In the genomic region with DNA sequence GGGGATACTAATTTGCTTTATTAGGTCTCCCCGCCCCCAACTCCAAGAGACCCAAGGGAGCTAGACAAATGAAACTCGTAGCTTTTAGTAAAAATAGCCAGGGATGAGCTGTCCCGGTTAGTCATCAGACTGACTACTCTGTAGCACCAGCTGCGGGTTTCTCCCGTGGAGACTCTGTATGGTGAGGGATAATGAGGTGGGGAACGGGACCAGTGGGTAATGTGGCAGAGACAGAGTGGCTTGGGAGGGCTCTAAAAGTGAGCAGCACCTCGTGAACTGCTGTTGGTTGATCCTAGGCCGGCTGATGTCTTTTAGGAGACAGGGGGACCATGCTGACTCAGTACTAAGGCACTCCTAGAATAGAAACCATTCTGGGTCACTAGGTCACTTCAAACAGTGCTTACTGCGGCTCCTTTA, we compare ENCODE assay signal across 20 mouse cellular contexts. TPM values are rescaled to one million over a fixed set of nuclear protein-coding genes. Genes with fewer than 3 reads are reported as not detected.
A peak's percentile ranks its signal among the peaks of the same experiment; 100 is the strongest.
DNase-seq lines count a peak whose midpoint lies in the region; ATAC-seq and TF ChIP-seq lines count a peak whose summit lies in the region.
"Had no signal": no experiment of that assay in that cellular context is flagged by ENCODE, and none has a peak within 500 bp of the region (broad histone marks: within the 10 kb centered on the region; RNA-seq: fewer than 3 reads in every experiment).

No protein-coding gene starts in this region.

- H3K36me3 ChIP-seq in hindbrain, embryonic 15.5 days = no peaks in the 10 kb centered on the region
- H3K36me3 ChIP-seq in hindbrain, embryonic 10.5 days = no peaks in the 10 kb centered on the region
- no peaks in the 10 kb centered on the region for H3K36me3 ChIP-seq in midbrain, postnatal 0 days (ENCODE audit: insufficient read depth, low read length)
- H3K36me3 ChIP-seq in midbrain, embryonic 13.5 days = no peaks in the 10 kb centered on the region
- no peaks in the 10 kb centered on the region for H3K36me3 ChIP-seq in macrophage (ENCODE audit: inconsistent target)
- H3K36me3 ChIP-seq in heart, embryonic 10.5 days = no peaks in the 10 kb centered on the region
- H3K36me3 ChIP-seq: embryonic facial prominence, embryonic 13.5 days; limb, embryonic 12.5 days; liver, embryonic 13.5 days; midbrain, embryonic 10.5 days had no signal

- H3K9me3 ChIP-seq in hindbrain, embryonic 15.5 days = no peaks in the 10 kb centered on the region
- H3K9me3 ChIP-seq in hindbrain, embryonic 10.5 days = no peaks in the 10 kb centered on the region
- no peaks in the 10 kb centered on the region for H3K9me3 ChIP-seq in midbrain, postnatal 0 days (ENCODE audit: low read length)
- no peaks in the 10 kb centered on the region for H3K9me3 ChIP-seq in midbrain, embryonic 13.5 days
- no peaks in the 10 kb centered on the region for H3K9me3 ChIP-seq in heart, embryonic 10.5 days
- H3K9me3 ChIP-seq: embryonic facial prominence, embryonic 13.5 days; limb, embryonic 12.5 days; liver, embryonic 13.5 days; midbrain, embryonic 10.5 days had no signal

- no peaks in the 10 kb centered on the region for H3K79me2 ChIP-seq in macrophage (ENCODE audit: inconsistent target)

- no peak overlapping the region for H3K4me3 ChIP-seq in hindbrain, embryonic 15.5 days
- no peak overlapping the region for H3K4me3 ChIP-seq in hindbrain, embryonic 10.5 days
- H3K4me3 ChIP-seq in midbrain, postnatal 0 days (ENCODE audit: low read depth, low read length) = no peak overlapping the region
- H3K4me3 ChIP-seq in midbrain, embryonic 13.5 days (replicated peaks) = no peak overlapping the region
- no peak overlapping the region for H3K4me3 ChIP-seq in macrophage (ENCODE audit: inconsistent target)
- no peak overlapping the region for H3K4me3 ChIP-seq in heart, embryonic 10.5 days
- H3K4me3 ChIP-seq: embryonic facial prominence, embryonic 13.5 days; heart, adult 2 months; limb, embryonic 12.5 days; liver, embryonic 13.5 days; midbrain, embryonic 10.5 days had no signal

- no peak overlapping the region for H3K9ac ChIP-seq in hindbrain, embryonic 15.5 days
- H3K9ac ChIP-seq in midbrain, postnatal 0 days (replicated peaks; ENCODE audit: low read length, poor library complexity, severe bottlenecking) = no peak overlapping the region
- no peak overlapping the region for H3K9ac ChIP-seq in midbrain, embryonic 13.5 days (replicated peaks)
- H3K9ac ChIP-seq: embryonic facial prominence, embryonic 13.5 days; forebrain, postnatal 0 days; limb, embryonic 12.5 days; liver, embryonic 13.5 days had no signal

- WGBS in hindbrain, embryonic 15.5 days = 53% methylated on average over 9 of the region's 9 CpGs
- 80% methylated on average over 9 of the region's 9 CpGs for WGBS in hindbrain, embryonic 10.5 days
- 72% methylated on average over 9 of the region's 9 CpGs for WGBS in midbrain, postnatal 0 days
- 71% methylated on average over 9 of the region's 9 CpGs for WGBS in midbrain, embryonic 13.5 days
- 39% methylated on average over 9 of the region's 9 CpGs for WGBS in macrophage (ENCODE audit: missing documents)
- WGBS in heart, embryonic 10.5 days = 63% methylated on average over 9 of the region's 9 CpGs

- no peak overlapping the region for H3K4me2 ChIP-seq in hindbrain, embryonic 15.5 days
- H3K4me2 ChIP-seq in midbrain, postnatal 0 days (ENCODE audit: low read depth, low read length, poor library complexity, severe bottlenecking) = no peak overlapping the region
- H3K4me2 ChIP-seq in midbrain, embryonic 13.5 days (replicated peaks) = no peak overlapping the region
- H3K4me2 ChIP-seq: embryonic facial prominence, embryonic 13.5 days; limb, embryonic 12.5 days; liver, embryonic 13.5 days had no signal

- ATAC-seq in hindbrain, embryonic 15.5 days (ENCODE audit: low FRiP score, low read depth) = peak; percentile 27; the same call in 1 of the 2 replicates
- ATAC-seq in midbrain, postnatal 0 days (ENCODE audit: low FRiP score) = no peak
- no peak for ATAC-seq in midbrain, embryonic 13.5 days
- ATAC-seq: activated CD4-positive, CD25-positive, alpha-beta regulatory T cell, adult 4 months; forebrain, postnatal 0 days had no signal

- H3K27me3 ChIP-seq in hindbrain, embryonic 15.5 days = no peaks in the 10 kb centered on the region
- H3K27me3 ChIP-seq in hindbrain, embryonic 10.5 days (ENCODE audit: insufficient read depth, poor library complexity, severe bottlenecking) = no peaks in the 10 kb centered on the region
- no peaks in the 10 kb centered on the region for H3K27me3 ChIP-seq in midbrain, postnatal 0 days (ENCODE audit: insufficient read depth, low read length)
- H3K27me3 ChIP-seq in midbrain, embryonic 13.5 days = no peaks in the 10 kb centered on the region
- peaks cover 43% of the 10 kb centered on the region for H3K27me3 ChIP-seq in heart, embryonic 10.5 days (ENCODE audit: insufficient read depth, poor library complexity, severe bottlenecking)
- H3K27me3 ChIP-seq: embryonic facial prominence, embryonic 13.5 days; limb, embryonic 12.5 days; liver, embryonic 13.5 days had no signal

- no peak overlapping the region for H3K27ac ChIP-seq in hindbrain, embryonic 15.5 days (replicated peaks)
- no peak overlapping the region for H3K27ac ChIP-seq in hindbrain, embryonic 10.5 days
- H3K27ac ChIP-seq in midbrain, postnatal 0 days (ENCODE audit: low read depth, low read length) = no peak overlapping the region
- H3K27ac ChIP-seq in midbrain, embryonic 13.5 days = no peak overlapping the region
- peak overlapping the region; percentile 82 for H3K27ac ChIP-seq in macrophage
- H3K27ac ChIP-seq in heart, embryonic 10.5 days = no peak overlapping the region
- H3K27ac ChIP-seq: embryonic facial prominence, embryonic 13.5 days; heart, adult 2 months; limb, embryonic 12.5 days; liver, embryonic 13.5 days; midbrain, embryonic 10.5 days had no signal

- H3K4me1 ChIP-seq in hindbrain, embryonic 15.5 days (replicated peaks) = 0 out of 2 replicates have a peak, but pooled peaks cover 3% of the 10 kb centered on the region
- peaks cover 6% of the 10 kb centered on the region for H3K4me1 ChIP-seq in hindbrain, embryonic 10.5 days (replicated peaks)
- H3K4me1 ChIP-seq in midbrain, postnatal 0 days (ENCODE audit: insufficient read depth, low read length) = no peaks in the 10 kb centered on the region
- H3K4me1 ChIP-seq in midbrain, embryonic 13.5 days (replicated peaks) = no peaks in the 10 kb centered on the region
- peaks cover 14% of the 10 kb centered on the region for H3K4me1 ChIP-seq in heart, embryonic 10.5 days
- H3K4me1 ChIP-seq: embryonic facial prominence, embryonic 13.5 days had no signal

- TF ChIP-seq CTCF in midbrain, postnatal 0 days (IDR thresholded peaks at IDR 0.05) = no peak

- DNase-seq in hindbrain, embryonic 10.5 days (ENCODE audit: low spot score) = no peak
- DNase-seq in midbrain, postnatal 0 days (ENCODE audit: low spot score) = peak; percentile 26
- DNase-seq in Muller cell, postnatal 12 days (ENCODE audit: inconsistent ontology term) = peak; percentile 89
- DNase-seq in lung, postnatal 10 days = no peak
- no peak for DNase-seq in heart, embryonic 10.5 days (ENCODE audit: low spot score)
- DNase-seq: cerebellum, adult 8-10 months; forebrain, postnatal 0 days; gastrocnemius, postnatal 14 days; heart, adult 2 months; heart, postnatal 10 days; kidney, adult 18-20 months; kidney, postnatal 4 days; liver, embryonic 13.5 days had no signal

RNA-seq across cellular contexts. Expression of gene Bcar3, which starts 49.5 kb away (rescaled TPM):
- polyA plus RNA-seq in hindbrain, embryonic 15.5 days (2015; fragmentation: Nextera tagmentation; extraction: Ambion mirVana) = 5.9 and 6.3 TPM in 2 replicates
- 10.5 and 11.8 TPM in 2 replicates for polyA plus RNA-seq in hindbrain, embryonic 10.5 days (2016; fragmentation: Nextera tagmentation; extraction: Ambion mirVana)
- 11.4 and 27.2 TPM in 2 replicates for total RNA-seq in midbrain, postnatal 0 days (2014; rRNA removed)
- polyA plus RNA-seq in midbrain, postnatal 0 days (2015; fragmentation: Nextera tagmentation; extraction: Ambion mirVana) = 5.5 and 6.0 TPM in 2 replicates
- 8.0 and 8.9 TPM in 2 replicates for polyA plus RNA-seq in midbrain, embryonic 13.5 days (2015; fragmentation: Nextera tagmentation; extraction: Ambion mirVana)
- 100 to 1,000 TPM in 2 of 26 experiments, 10 to 100 TPM in 21, 1 to 10 TPM in 3; 4.7 to 142 (median 36.0) TPM for total RNA-seq in macrophage (2018; cell fraction: chromatin; rRNA removed)
- total RNA-seq in macrophage (2018; cell fraction: cytosol; rRNA removed) = 10 to 100 TPM in 13 of 26 experiments, 1 to 10 TPM in 13; 3.0 to 22.1 (median 10.7) TPM
- 10 to 100 TPM in 21 of 26 experiments, 1 to 10 TPM in 5; 3.0 to 91.9 (median 22.5) TPM for total RNA-seq in macrophage (2018; cell fraction: nucleus; rRNA removed)
- 10.7 to 31.8 TPM (median 14.2 TPM) in 3 replicates for polyA plus RNA-seq in macrophage (2018)
- polyA plus RNA-seq in heart, embryonic 10.5 days (2016; fragmentation: Nextera tagmentation; extraction: Ambion mirVana) = 7.8 and 17.0 TPM in 2 replicates

Comparison
In these comparisons a context has a peak if more than half of its experiments do, and no peak if none do; other contexts are left out.
1. DNase-seq: peak in midbrain, postnatal 0 days (single experiment) and Muller cell, postnatal 12 days (single experiment); none in hindbrain, embryonic 10.5 days (single experiment), lung, postnatal 10 days (single experiment) and heart, embryonic 10.5 days (single experiment).